ENCODE assay signal across 17 mouse cellular contexts in genomic region chr4:118122078-118122477, GRCm38 (mm10). TPM values are rescaled to one million over a fixed set of nuclear protein-coding genes. Genes with fewer than 3 reads are reported as not detected.
A peak's percentile ranks its signal among the peaks of the same experiment; 100 is the strongest.
DNase-seq lines count a peak whose midpoint lies in the region; ATAC-seq and TF ChIP-seq lines count a peak whose summit lies in the region.
"Had no signal": no experiment of that assay in that cellular context is flagged by ENCODE, and none has a peak within 500 bp of the region (broad histone marks: within the 10 kb centered on the region; RNA-seq: fewer than 3 reads in every experiment).

No protein-coding gene starts in this region.

- H3K4me3 ChIP-seq in embryonic facial prominence, embryonic 15.5 days (replicated peaks), result no peak overlapping the region
- H3K4me3 ChIP-seq in embryonic facial prominence, embryonic 10.5 days, result no peak overlapping the region
- H3K4me3 ChIP-seq in liver, adult 2 months (ENCODE audit: insufficient read depth, low read depth, low read length), result no peak overlapping the region
- H3K4me3 ChIP-seq in liver, embryonic 12.5 days, result no peak overlapping the region
- H3K4me3 ChIP-seq in kidney, adult 2 months (ENCODE audit: insufficient read depth, low read depth, low read length), result no peak overlapping the region
- H3K4me3 ChIP-seq in liver, embryonic 16.5 days (ENCODE audit: low read depth, low read length), result no peak overlapping the region
- H3K4me3 ChIP-seq: heart, embryonic 13.5 days had no signal

- H3K4me1 ChIP-seq in embryonic facial prominence, embryonic 15.5 days, result peaks cover 11% of the 10 kb centered on the region
- no peaks in the 10 kb centered on the region for H3K4me1 ChIP-seq in embryonic facial prominence, embryonic 10.5 days
- H3K4me1 ChIP-seq in liver, adult 2 months (ENCODE audit: control insufficient read depth, insufficient read depth, low read length), result peaks cover 12% of the 10 kb centered on the region
- peaks cover 13% of the 10 kb centered on the region for H3K4me1 ChIP-seq in liver, embryonic 12.5 days
- peaks cover 7% of the 10 kb centered on the region for H3K4me1 ChIP-seq in kidney, adult 2 months (ENCODE audit: control insufficient read depth, insufficient read depth, low read length)
- peaks cover 15% of the 10 kb centered on the region for H3K4me1 ChIP-seq in liver, embryonic 16.5 days (ENCODE audit: control insufficient read depth, low read depth, low read length)

- no peak for TF ChIP-seq CTCF in liver, adult 2 months (IDR thresholded peaks at IDR 0.05; ENCODE audit: low read depth, low read length)
- no peak for TF ChIP-seq CTCF in kidney, adult 2 months (conservative IDR thresholded peaks at IDR 0.05; ENCODE audit: insufficient read depth, insufficient read length, low read depth, low read length)

- no peaks in the 10 kb centered on the region for H3K27me3 ChIP-seq in embryonic facial prominence, embryonic 15.5 days
- H3K27me3 ChIP-seq in embryonic facial prominence, embryonic 10.5 days (replicated peaks; ENCODE audit: low read depth, poor library complexity, severe bottlenecking), result no peaks in the 10 kb centered on the region
- H3K27me3 ChIP-seq in liver, adult 2 months (ENCODE audit: control insufficient read depth, insufficient read depth, low read length), result no peaks in the 10 kb centered on the region
- H3K27me3 ChIP-seq in liver, embryonic 12.5 days (replicated peaks), result no peaks in the 10 kb centered on the region
- H3K27me3 ChIP-seq in kidney, adult 2 months (replicated peaks; ENCODE audit: control insufficient read depth, insufficient read depth, low read length), result no peaks in the 10 kb centered on the region
- no peaks in the 10 kb centered on the region for H3K27me3 ChIP-seq in liver, embryonic 16.5 days (ENCODE audit: control insufficient read depth, insufficient read depth, low read depth, low read length)
- H3K27me3 ChIP-seq: CH12.LX; heart, embryonic 13.5 days had no signal

- WGBS in embryonic facial prominence, embryonic 15.5 days, result 68% methylated on average over 10 of the region's 10 CpGs
- WGBS in embryonic facial prominence, embryonic 10.5 days, result 87% methylated on average over 10 of the region's 10 CpGs
- 17% methylated on average over 10 of the region's 10 CpGs for WGBS in liver, adult 2 months
- 76% methylated on average over 10 of the region's 10 CpGs for WGBS in liver, embryonic 12.5 days (ENCODE audit: insufficient replicate concordance)
- WGBS in kidney, adult 2 months, result 45% methylated on average over 10 of the region's 10 CpGs
- WGBS in liver, embryonic 16.5 days (ENCODE audit: insufficient replicate concordance), result 65% methylated on average over 10 of the region's 10 CpGs

- no peaks in the 10 kb centered on the region for H3K36me3 ChIP-seq in embryonic facial prominence, embryonic 15.5 days
- peaks cover 19% of the 10 kb centered on the region for H3K36me3 ChIP-seq in embryonic facial prominence, embryonic 10.5 days (replicated peaks)
- no peaks in the 10 kb centered on the region for H3K36me3 ChIP-seq in liver, adult 2 months (ENCODE audit: control insufficient read depth, insufficient read depth, low read length)
- H3K36me3 ChIP-seq in liver, embryonic 12.5 days, result no peaks in the 10 kb centered on the region
- no peaks in the 10 kb centered on the region for H3K36me3 ChIP-seq in kidney, adult 2 months (ENCODE audit: control insufficient read depth, insufficient read depth, low read length)
- H3K36me3 ChIP-seq in liver, embryonic 16.5 days (ENCODE audit: control insufficient read depth, insufficient read depth), result no peaks in the 10 kb centered on the region
- H3K36me3 ChIP-seq: heart, embryonic 13.5 days had no signal

- no peak for TF ChIP-seq POLR2A in liver, adult 2 months (IDR thresholded peaks at IDR 0.05; ENCODE audit: extremely low read depth, insufficient read depth, low read length)
- no peak for TF ChIP-seq POLR2A in kidney, adult 2 months (IDR thresholded peaks at IDR 0.05; ENCODE audit: low read depth, low read length)

- H3K79me2 ChIP-seq in liver, adult 2 months (ENCODE audit: control insufficient read depth, insufficient read depth, low read length), result peaks cover 36% of the 10 kb centered on the region; the same call in 1 of the 2 replicates

- intact Hi-C loops in heart, postnatal 36 days (cut with DNase I), result no loop called here

- no peak for DNase-seq in embryonic facial prominence, embryonic 10.5 days (ENCODE audit: low spot score)
- peak; percentile 87 for DNase-seq in liver, adult 2 months (ENCODE audit: extremely low read depth, low read depth, low spot score)
- peak; percentile 60 for DNase-seq in kidney, adult 2 months
- DNase-seq in urinary bladder, postnatal 36 days (ENCODE audit: low spot score in 2 of 2), result no peak
- no peak for DNase-seq in heart, postnatal 36 days
- DNase-seq: adrenal gland, postnatal 36 days; cerebellum, postnatal 25 days; left cerebral cortex, postnatal 4 days; right cerebral cortex, adult 18-20 months; spleen, adult 18-20 months; thymus, postnatal 25 days had no signal

- no peak for ATAC-seq in embryonic facial prominence, embryonic 15.5 days (ENCODE audit: insufficient number of reproducible peaks, low FRiP score, low TSS enrichment, low read depth)
- no peak for ATAC-seq in liver, embryonic 12.5 days
- ATAC-seq in liver, embryonic 16.5 days (ENCODE audit: low read depth), result peak; percentile 81

- no peaks in the 10 kb centered on the region for H3K9me3 ChIP-seq in embryonic facial prominence, embryonic 15.5 days (replicated peaks)
- H3K9me3 ChIP-seq in embryonic facial prominence, embryonic 10.5 days, result no peaks in the 10 kb centered on the region
- no peaks in the 10 kb centered on the region for H3K9me3 ChIP-seq in liver, embryonic 12.5 days (replicated peaks)
- H3K9me3 ChIP-seq in liver, embryonic 16.5 days (replicated peaks; ENCODE audit: control insufficient read depth, low read length), result no peaks in the 10 kb centered on the region
- H3K9me3 ChIP-seq: heart, embryonic 13.5 days had no signal

- H3K4me2 ChIP-seq in embryonic facial prominence, embryonic 15.5 days (replicated peaks), result no peak overlapping the region
- no peak overlapping the region for H3K4me2 ChIP-seq in liver, embryonic 12.5 days
- H3K4me2 ChIP-seq in liver, embryonic 16.5 days (ENCODE audit: low read depth, low read length), result no peak overlapping the region
- H3K4me2 ChIP-seq: heart, embryonic 13.5 days had no signal

- no peak overlapping the region for H3K9ac ChIP-seq in embryonic facial prominence, embryonic 15.5 days
- peak overlapping the region; percentile 3; the same call in 1 of the 2 replicates for H3K9ac ChIP-seq in liver, adult 2 months (ENCODE audit: low read depth, low read length)
- H3K9ac ChIP-seq in liver, embryonic 12.5 days, result no peak overlapping the region
- no peak overlapping the region for H3K9ac ChIP-seq in liver, embryonic 16.5 days (ENCODE audit: low read depth, low read length)
- H3K9ac ChIP-seq: heart, embryonic 13.5 days had no signal

- peak overlapping the region; percentile 44; the same call in 1 of the 2 replicates for H3K27ac ChIP-seq in embryonic facial prominence, embryonic 15.5 days (replicated peaks)
- no peak overlapping the region for H3K27ac ChIP-seq in embryonic facial prominence, embryonic 10.5 days (replicated peaks)
- peak overlapping the region; percentile 78 for H3K27ac ChIP-seq in liver, adult 2 months (replicated peaks; ENCODE audit: insufficient read depth, low read depth, low read length)
- no peak overlapping the region for H3K27ac ChIP-seq in liver, embryonic 12.5 days
- H3K27ac ChIP-seq in kidney, adult 2 months (ENCODE audit: insufficient read depth, low read depth, low read length), result no peak overlapping the region
- peak overlapping the region; percentile 77 for H3K27ac ChIP-seq in liver, embryonic 16.5 days (ENCODE audit: low read length)
- H3K27ac ChIP-seq: heart, embryonic 13.5 days; kidney, postnatal 0 days had no signal

RNA-seq across cellular contexts. Expression of gene St3gal3, which starts 12.6 kb away (rescaled TPM):
- 9.4 and 9.8 TPM in 2 replicates for polyA plus RNA-seq in embryonic facial prominence, embryonic 15.5 days (2015; fragmentation: Nextera tagmentation; extraction: Ambion mirVana)
- 7.1 and 7.4 TPM in 2 replicates for polyA plus RNA-seq in embryonic facial prominence, embryonic 10.5 days (2016; fragmentation: Nextera tagmentation; extraction: Ambion mirVana)
- 27.9 and 38.3 TPM in 2 replicates for total RNA-seq in liver, adult 2 months (2014; rRNA removed)
- polyA plus RNA-seq in liver, adult 2 months (2012; rRNA removed), result 44.9 and 47.5 TPM in 2 replicates
- 2.0 and 2.9 TPM in 2 replicates for polyA plus RNA-seq in liver, embryonic 12.5 days (2016; fragmentation: Nextera tagmentation; extraction: Ambion mirVana)
- polyA plus RNA-seq in kidney, adult 2 months (2012; rRNA removed), result 49.1 and 50.7 TPM in 2 replicates
- polyA plus RNA-seq in liver, embryonic 16.5 days (2015; fragmentation: Nextera tagmentation; extraction: Ambion mirVana), result 2.2 and 2.5 TPM in 2 replicates
- total RNA-seq in heart, postnatal 36 days (2021), result 10 to 100 TPM; 60.3 to 66.4 TPM

RNA-seq across cellular contexts. Expression of gene Kdm4a, which starts 57.8 kb away (rescaled TPM):
- 35.3 and 36.3 TPM in 2 replicates for polyA plus RNA-seq in embryonic facial prominence, embryonic 15.5 days (2015; fragmentation: Nextera tagmentation; extraction: Ambion mirVana)
- 33.4 and 36.6 TPM in 2 replicates for polyA plus RNA-seq in embryonic facial prominence, embryonic 10.5 days (2016; fragmentation: Nextera tagmentation; extraction: Ambion mirVana)
- 10.5 and 14.2 TPM in 2 replicates for total RNA-seq in liver, adult 2 months (2014; rRNA removed)
- polyA plus RNA-seq in liver, adult 2 months (2012; rRNA removed), result 10.9 and 15.3 TPM in 2 replicates
- 11.2 and 12.8 TPM in 2 replicates for polyA plus RNA-seq in liver, embryonic 12.5 days (2016; fragmentation: Nextera tagmentation; extraction: Ambion mirVana)
- 31.9 and 34.0 TPM in 2 replicates for polyA plus RNA-seq in kidney, adult 2 months (2012; rRNA removed)
- 9.7 and 9.8 TPM in 2 replicates for polyA plus RNA-seq in liver, embryonic 16.5 days (2015; fragmentation: Nextera tagmentation; extraction: Ambion mirVana)
- 10 to 100 TPM; 26.9 to 29.2 TPM for total RNA-seq in heart, postnatal 36 days (2021)

Comparison
In these comparisons a context has a peak if more than half of its experiments do, and no peak if none do; other contexts are left out.
1. H3K27ac ChIP-seq: peak in embryonic facial prominence, embryonic 15.5 days (single experiment), liver, adult 2 months (single experiment) and liver, embryonic 16.5 days (single experiment); none in embryonic facial prominence, embryonic 10.5 days (single experiment), liver, embryonic 12.5 days (single experiment) and kidney, adult 2 months (single experiment).
2. DNase-seq: peak in liver, adult 2 months (single experiment) and kidney, adult 2 months (single experiment); none in embryonic facial prominence, embryonic 10.5 days (single experiment), urinary bladder, postnatal 36 days (0 of 2) and heart, postnatal 36 days (0 of 2).